Mouse (Mus musculus) MEL-GATA-1-ER (cell line): ENCODE measurements at regions not wholly inside any gene's neighbourhood (a gene's known extent, or its start where the extent isn't known, plus 50 kb on each side); places are given as distances from the start of the nearest gene placed in this dataset.

Experiments
- DNase-seq: peaks from one replicate; pipeline ENCODE4 v3.0.0-alpha.2; 2012; ENCODE audit warnings: low read depth; ENCODE audit errors: extremely low read depth

- no peak for DNase-seq
These were observed 95.5 kb upstream of the Mvb12b start for GRCm38 (mm10) chr2:33983112-33983748.

- DNase-seq = no peak
These were observed 94.2 kb upstream of the Mvb12b start for GRCm38 (mm10) chr2:33981936-33982335.

- no peak for DNase-seq
These were observed 93.6 kb upstream of the Mvb12b start for GRCm38 (mm10) chr2:33981321-33981720.

DNA sequence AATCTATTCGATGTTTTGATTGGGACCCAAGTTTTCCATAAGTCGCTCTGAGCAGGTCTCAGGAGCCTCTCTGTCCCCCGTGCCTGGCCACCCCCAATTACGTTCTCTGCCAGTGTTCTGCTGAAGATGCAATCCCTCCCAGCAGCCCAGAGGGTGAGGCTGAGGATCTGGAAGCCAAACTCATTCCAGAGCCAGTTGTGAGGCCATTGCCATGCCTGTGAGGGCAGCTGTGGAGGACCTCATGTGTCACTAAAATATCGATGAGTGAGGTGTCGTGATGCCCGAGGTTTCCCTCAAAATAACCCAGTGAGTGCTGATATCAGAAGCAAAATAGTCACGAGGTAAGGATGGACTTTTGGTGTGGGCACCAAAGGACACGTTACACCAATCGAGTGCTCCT, 93.1 kb upstream of the Mvb12b start:
- no peak for DNase-seq

DNA sequence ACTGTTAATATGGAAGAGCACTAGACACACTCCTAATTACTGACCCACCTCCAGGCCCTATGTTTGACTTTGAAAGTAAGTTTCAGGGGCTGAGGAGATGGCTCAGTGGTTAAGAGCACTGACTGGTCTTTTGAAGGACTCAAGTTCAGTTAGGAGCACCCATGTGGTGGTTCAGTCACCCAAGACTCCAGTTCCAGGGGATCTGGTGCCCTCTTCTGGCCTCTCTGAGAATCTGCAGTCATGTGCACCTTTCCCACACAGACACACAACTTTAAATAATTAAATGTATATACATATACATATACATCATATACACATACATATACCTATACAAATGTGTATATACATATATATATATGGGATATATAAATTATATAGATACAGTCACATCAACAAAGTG, 91.5 kb upstream of the Mvb12b start:
- no peak for DNase-seq

- DNase-seq = no peak
These were observed 90.8 kb upstream of the Mvb12b start for GRCm38 (mm10) chr2:33978550-33978949.

DNA sequence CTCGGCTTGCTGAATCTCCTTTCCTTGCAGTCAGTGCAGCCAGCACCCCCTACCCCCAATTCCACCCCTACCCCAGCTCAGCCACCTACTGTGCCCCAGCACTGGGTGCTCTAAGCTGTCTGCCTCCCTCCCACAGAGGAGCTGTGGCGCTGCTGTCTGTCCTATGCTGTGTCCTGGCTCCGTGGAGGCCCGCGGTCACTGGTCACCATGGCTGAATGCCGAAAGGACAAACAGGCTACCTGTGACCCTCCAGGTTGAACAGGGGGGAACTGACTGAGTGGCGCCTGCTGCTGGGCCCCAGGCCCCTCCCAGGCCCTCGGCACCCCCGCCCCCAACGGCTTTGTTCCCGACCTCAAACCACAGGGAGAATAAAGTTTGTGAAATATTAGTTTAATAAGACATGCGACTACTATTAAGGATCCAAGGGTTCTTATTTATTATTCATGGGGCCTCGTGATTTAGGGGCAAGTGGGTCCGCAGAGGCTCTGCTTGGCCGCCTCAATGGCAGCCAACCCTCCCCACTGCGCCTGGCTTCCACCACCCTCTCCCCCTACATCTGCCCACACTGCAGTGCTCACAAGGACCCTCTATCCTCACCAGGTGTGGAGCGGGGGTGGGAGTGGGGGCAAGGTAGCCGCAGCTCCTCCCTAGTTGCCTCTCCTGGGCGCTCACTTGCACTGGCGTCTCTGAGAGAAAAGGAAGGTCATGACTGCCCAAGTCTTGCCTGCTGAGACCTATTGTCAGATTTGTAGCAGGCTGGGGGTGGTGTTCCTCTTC, 90.0 kb upstream of the Mvb12b start:
- no peak for DNase-seq

DNA sequence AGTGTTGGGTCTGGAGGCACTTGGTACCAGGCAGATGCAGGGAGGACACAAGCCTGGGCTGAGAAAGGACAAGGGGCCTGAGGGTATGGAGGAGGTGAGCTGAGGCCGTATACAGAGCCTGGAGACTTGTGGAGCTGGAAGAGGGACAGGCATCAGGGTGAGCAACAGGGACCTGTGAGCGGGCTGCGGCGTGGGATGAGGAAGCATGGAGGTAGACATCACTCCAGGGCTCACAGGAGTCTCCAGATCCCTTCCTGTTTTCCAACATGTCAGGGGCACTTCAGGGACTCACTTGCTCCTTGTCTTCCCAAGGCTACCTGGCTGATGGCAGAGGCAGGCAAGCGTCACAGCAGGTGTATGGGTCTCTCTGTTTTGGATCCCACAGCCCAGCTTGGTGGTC, 89.4 kb upstream of the Mvb12b start:
- DNase-seq = no peak

DNA sequence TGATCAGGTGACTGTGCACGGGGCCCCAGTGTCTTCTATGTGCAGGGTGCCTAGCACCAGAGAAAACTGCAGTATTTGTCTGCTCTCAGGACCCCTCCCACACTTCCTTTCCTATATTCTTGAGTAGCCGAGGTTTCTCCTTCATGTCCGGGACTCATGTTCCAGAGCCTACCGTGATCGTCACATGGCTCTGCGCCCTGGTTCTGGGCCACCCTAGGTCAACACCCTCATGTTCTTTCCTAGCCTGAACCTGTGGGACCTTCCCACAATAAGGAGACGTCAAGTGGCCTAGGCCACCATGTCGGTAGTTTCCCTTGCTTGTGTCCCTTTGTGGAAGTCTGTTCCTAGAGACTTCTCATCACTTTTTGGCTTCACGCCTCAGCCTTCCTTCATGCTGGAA, 88.4 kb upstream of the Mvb12b start:
- DNase-seq = no peak

DNA sequence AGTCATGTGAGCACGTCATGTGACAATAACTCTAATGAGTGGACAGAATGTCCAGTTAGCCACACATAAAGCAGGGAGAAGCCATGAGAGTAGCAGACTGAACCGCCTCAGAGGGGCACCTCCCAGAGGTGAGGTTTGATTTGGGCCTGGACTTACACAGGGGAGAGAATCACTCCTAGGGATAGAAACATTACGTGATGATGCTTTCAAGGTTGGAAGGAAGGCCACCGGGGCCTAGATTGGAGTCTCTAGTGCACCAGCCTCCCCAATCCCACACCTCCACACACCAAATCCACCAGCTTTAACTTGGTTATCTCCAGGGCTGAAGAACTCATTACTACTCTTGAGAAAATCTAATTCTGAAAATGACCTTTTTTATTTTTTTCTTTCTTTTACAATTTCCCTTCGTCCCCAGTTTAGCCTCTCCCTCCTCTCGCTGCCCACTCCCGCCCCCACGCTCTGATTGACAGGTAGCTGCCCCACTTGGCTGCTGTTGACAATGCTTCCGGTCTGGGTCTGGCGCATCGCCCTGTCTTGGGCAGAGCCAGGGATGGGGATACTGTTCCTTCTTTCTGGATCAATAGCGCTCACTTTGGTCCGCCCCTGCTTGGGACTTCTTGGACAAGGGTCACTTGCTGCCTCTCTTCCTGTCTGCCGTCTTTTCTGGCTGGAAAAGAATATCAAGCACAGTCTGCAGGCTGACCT, 87.8 kb upstream of the Mvb12b start:
- no peak for DNase-seq

- no peak for DNase-seq
These were observed 87.1 kb upstream of the Mvb12b start for GRCm38 (mm10) chr2:33974737-33975422.

DNA sequence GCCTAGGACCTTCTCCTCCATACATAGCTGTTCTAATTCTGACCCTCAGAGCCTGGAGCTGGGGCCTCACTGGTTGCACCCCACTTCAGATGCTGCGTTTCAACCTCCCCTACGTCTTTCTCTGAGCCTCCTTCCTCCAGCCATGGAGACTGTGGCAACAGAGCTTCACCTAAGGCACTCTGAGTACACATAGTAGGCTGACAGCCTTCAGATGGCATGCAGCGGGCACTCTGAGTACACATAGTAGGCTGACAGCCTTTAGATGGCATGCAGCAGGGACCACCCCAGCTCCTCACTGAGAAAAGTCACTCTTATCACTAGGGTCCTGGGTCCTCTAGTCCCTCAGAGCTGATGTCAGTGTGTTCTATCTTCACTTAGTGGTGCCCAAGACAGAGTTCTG, 86.3 kb upstream of the Mvb12b start:
- DNase-seq = no peak

DNA sequence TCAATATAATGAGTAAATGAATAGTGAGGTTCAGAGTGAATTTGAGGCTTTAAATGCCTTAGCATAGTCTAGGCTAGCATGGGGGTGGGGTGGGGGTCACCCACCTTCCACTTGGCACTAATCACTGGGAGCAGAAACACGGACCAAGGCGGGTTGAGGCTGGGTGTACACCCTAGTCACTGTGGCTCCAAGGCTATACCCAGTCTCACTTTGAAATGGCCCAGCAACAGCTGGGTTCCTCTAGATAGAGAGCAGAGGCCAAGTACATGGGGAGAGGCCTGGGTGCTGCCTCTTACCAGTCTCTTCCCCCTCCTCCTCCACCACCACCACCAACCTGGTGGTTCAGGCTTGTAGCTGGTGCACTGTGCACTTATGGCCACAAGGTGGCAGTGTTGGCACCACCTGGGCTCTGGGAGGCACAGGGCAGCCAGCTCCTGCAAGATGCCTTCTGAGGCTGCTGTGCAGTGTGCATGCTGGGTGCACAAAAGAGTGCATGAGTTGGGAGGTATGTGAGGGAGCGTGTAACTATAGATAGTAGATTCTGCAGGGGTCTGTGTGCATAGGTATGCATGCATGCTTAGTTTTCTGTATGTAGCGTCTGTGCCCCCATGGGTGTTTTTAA, 85.6 kb upstream of the Mvb12b start:
- no peak for DNase-seq

DNA sequence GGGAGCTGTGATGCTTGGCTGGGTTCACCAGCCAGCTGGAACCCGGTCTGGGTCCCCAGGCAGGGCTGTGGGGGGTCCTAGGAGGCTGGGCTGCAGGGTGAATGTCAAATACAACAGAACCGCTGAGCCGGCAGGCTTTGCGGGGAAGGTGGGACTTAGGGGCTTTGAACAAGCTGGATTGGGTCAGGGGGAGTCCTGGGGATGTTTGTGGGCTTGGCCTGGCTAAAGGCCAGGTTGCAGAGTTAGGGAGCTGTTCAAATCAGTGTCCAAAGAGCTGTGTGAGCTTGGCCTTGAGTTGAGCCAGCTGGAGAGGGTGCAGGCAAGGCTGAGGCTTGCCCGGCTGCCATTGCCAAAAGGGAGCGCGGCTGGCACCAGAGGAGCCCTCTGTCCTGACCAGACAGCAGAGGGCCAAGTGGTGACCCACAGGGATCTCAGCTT, 79.3 kb upstream of the Mvb12b start:
- no peak for DNase-seq

- no peak for DNase-seq
These were observed 78.7 kb upstream of the Mvb12b start for GRCm38 (mm10) chr2:33966389-33966983.

GRCm38 (mm10) chr2:33964096-33964495, 76.3 kb upstream of the Mvb12b start:
- DNase-seq = no peak

GRCm38 (mm10) chr2:33962355-33963037, 74.8 kb upstream of the Mvb12b start:
- DNase-seq = no peak

DNA sequence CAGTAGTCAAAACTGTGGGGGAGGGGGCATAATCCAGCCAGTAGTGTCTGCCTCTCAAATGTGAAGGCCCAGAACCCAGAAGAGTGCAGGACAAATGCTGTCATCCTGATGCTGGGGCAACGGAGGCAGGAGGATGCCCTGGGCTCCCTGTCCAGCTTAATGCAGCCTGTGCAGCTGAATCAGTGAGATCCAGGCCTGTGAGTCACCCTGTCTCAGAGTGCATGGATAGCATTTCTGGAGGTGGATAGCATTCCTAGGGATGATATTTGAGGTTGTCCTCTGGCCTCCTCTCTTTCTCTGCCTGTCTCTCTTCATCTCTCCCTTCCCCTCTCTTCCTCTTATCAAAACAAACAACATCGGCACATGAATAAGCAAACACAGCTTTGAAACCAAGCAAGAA, 73.8 kb upstream of the Mvb12b start:
- DNase-seq = no peak

DNA sequence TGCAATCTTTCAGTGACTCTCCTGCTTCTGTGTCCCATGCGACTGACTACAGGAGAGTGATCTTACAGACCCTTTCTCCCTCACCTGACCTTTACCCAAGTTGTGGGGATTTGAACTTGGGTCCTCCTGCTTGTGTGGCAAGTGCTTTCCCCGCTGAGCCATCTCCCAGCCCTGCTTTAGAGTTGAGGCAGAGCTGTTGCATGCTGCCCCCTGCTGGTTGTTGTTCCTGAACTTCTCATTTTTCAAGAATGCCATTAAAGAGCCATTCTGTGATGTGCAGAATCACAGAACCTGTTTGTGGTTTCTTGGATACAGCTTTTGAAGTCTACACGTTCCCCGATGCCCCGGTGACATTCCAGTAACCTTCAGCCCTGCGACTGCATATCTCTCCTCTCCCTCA, 70.0 kb upstream of the Mvb12b start:
- DNase-seq = peak; percentile 31

- DNase-seq = no peak
These were observed 56.6 kb upstream of the Mvb12b start for GRCm38 (mm10) chr2:33944301-33944700.
